Mouse (Mus musculus): ENCODE measurements around the gene Cd96.
A peak's percentile ranks its signal among the peaks of the same experiment; 100 is the strongest.
"Not testable (repeated sequence)": the region's sequence is repeated elsewhere in the genome, so short reads cannot be mapped to it uniquely, and the experiment has no call there.

Cd96 gene

DNA sequence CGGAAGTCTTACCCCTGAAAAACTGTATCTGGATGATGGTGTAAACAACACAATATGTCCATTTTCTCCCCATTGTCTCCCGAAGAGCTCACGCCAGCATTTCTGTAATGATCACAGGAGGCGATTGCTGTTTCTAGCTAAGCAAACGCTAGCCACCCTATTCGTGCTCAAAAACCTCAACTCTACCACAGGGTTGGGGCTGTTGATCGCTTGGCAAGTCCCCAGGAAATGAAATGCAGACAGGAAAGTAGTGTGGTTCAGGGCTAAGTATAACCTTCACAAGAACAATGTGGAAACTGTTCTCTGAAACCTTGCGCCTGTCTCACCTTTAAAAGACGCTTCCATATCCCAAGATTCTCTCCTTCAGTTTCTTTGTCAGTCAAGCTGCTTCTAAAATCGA lies at the start of gene Cd96:
Cd96 (minus strand) TSS at position 232 of the 400 bp plus-strand sequence.
- DNase-seq, result no peak

DNA sequence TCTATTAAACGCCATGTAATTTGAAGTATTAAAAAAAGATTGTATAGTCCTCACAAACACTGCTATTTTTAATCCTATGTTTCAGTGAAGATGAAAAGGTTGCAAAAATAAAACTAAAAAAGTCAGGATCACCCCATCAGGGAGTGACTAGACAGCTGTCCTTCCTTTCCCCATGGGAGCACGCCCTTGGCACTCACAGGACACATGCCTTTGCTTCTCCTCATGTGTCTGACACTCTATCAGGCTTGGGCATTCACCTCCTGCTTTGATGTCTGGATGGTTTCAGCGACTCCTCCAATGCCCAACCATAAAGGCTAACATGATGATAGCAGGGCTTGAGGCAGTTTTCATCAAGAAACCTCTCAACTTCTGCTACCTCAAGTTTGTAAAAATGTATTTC lies 46.9 kb upstream of the Cd96 start:
- DNase-seq, result no peak

DNA sequence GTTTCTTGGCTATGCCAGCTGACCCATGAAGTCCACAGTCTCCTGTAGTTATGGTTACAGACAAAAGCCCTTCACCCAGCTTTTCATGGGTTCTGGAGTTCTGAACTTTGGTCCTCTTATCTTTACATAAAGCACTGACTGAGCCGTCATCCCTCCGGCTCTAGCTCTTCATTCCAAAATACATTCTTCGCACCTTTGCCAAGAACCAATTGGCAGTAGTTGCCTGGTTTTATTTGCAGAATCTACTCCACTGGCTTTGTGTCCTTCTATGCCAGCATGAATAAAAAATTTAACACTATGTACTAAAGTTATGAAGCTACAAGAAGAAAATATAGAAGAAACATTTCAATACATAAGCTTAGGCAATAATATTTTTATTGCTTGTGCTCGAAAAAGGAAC lies 45.3 kb upstream of the Cd96 start:
- no peak for DNase-seq

DNA sequence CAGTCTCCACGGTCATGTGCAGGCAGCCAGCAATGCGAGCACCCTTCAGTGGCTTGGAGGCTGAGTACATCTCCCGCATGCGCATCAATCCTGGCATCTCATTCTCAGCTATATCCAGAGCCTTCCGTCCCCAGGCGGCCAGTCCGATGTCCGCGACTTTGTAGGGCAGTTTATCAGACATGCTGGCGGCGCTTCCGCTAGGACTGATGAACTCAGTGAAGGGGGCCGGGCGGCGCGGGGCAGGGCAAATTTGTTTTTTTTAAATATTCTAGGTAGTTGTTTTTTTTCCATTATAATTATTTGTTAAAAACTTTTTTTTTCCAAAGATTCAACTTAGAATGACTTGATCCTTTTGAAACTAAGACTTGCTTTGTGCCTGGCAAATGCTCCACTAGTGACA lies 34.8 kb upstream of the Cd96 start, which contains the start of gene Gm4737:
Gm4737 (minus strand) TSS at position 246 of the 400 bp plus-strand sequence.
- not testable (repeated sequence) for DNase-seq

DNA sequence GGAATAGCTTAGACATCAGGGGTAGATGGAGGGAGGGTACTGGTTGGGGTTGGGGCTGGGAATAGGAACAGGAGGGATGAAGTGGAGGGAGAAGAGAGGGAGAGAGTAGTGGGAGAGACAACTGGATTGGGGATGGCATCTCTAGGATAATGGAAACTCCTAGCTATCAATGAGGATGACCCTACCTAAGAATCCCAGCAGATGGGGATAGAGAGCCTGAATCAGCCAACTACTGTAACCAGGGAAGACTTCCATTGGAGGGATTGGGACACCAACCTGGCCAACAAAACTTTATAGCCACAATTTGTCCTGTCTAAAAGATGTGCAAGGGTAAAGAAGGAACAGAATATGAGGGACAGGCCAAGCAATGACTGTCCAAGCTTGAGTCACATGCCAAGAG lies 31.1 kb upstream of the Cd96 start:
- DNase-seq, result no peak

DNA sequence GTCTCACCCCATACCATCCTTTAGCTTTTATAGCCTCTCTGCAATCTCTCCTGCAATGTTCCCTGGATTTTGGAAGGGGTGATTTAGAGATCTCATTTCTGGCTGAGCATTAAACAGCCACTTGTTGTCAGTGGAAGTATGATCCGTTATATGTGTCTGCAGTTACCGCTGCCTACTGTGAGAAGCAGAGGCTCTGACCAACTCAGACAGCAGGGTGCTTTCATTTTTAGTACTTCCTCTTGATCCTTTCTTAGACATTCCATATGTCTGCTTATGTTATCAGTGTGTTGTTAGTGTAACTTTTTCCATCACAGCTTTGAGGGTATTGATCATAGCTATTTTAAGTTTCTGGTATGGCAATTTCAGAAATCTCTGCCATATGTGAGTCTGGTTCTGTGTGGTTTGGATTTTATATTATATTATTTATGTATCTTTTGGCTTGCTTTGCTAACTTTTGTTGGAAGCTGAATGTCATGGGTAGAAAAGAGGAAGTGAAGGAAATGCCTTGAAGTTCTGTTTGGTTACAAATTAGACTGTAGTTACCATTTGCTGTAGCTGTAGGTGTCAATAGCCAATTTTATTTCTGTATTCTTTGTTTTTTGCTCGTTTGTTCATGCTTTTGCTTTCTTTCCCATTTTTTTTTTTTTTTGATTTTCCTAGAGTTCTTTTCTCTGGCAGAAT lies 28.8 kb upstream of the Cd96 start:
- DNase-seq, result no peak

DNA sequence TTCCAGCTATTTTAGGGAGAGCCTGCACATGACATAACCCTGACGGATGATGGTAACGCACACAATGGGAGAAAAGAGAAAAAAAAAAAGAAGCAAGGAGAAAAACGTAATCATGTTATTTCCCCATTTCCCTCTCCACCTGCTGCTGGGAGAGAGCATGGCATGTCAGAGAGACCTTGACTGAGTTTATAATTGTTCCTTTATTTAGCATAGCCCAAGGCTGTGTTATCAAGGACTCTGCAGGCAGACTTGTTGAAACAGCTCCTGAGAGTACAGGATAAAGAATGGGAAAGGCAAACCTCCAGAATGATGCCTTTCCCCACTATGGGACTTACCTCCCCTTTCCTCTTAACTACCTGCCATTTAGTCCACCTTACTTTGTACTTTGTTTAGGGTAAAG lies 26.9 kb upstream of the Cd96 start:
- no peak for DNase-seq

DNA sequence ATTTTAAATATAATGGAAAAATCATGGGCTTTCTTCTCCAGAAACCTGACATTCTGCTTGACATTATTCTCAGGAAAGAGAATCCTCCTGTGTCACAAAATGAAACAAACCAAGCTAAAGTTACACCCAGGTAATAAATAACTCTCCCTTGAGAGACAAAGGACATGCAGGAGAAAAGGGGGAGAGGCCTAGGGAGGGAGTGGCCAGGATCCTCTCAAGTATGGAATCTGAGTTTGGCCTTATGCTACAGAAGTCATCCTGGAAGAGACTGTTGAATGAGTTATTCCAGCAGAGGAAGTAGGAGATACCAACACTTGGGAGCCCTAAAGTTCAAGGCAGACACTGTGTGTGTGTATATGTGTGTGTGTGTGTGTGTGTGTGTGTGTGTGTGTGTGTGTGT lies 2.2 kb upstream of the Cd96 start:
- no peak for DNase-seq

DNA sequence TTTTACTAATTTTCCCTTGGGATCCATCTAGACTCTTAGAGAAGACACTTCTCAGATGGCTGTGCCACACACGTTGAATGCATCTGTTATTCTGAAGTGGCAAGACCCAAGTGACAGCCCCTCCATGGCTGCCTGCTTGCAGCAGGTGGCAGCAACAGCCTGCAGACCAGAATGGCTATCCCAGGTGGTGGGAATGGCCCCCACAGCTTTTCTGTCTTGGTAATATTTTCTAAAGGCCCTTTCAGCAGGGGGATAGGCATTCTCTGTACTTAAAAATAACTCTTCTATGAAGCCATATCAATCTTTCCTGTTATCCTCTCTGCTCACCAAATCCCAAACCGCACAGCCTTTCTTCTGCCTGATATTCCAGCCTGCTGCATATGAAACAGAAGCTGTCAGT lies 1.4 kb upstream of the Cd96 start:
- no peak for DNase-seq

DNA sequence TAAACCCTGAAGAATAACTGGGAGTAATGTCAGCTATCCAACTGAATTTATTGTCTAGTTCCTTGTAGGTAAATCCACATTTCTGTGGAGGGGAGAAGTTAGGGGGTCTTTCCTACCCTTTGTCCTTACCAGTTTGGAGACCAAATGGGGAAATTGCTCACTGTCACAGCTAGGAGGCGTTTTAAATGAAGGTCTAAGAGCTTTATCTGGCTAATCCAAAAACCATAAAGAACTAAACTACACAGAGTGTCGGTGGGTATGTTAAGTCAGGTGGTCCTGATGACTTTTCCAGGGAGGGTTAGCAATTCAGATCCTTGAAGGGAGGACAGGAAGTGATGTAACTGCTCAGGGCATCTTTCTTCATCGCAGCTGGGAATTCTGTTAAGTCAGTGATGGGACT lies 556 bp upstream of the Cd96 start:
- DNase-seq, result no peak

DNA sequence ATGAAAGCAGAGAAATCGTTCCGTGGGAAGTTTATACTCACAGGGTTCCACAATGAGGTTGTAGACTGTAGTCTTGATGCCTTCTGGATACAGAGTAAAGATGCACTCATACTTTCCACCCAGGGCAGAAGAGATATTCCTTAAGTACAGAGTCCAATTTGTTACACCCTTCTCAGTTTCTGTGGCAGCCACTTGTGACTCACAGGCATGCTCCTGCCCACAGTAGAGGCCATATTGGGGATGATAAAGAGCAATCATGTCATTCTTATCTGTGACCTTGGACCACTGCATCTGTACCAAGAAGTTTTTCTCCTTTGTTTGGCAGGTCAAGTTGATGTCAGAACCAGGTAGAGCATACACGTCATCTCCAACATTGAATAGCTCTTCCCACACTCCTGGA lies 2.4 kb downstream of the Cd96 start:
- DNase-seq, result no peak

DNA sequence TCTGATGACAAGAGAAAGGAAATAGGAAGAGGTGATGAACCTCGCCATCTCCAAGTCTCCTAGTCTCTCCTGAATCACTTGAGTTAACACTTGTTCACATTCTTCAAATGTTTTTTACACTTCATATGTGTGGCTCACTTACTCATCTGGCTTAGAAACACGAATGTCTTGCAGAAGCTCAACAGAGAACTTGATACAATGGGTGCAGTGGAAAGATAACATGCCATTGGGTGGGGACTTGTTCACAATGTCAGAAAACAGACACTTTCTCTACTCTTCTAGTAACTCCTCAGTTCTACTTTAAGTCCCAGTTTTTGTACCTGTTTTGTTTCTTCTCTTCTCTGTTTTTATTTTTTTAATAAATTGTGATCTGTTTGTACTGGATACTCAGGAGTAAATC lies 5.3 kb downstream of the Cd96 start:
- no peak for DNase-seq

DNA sequence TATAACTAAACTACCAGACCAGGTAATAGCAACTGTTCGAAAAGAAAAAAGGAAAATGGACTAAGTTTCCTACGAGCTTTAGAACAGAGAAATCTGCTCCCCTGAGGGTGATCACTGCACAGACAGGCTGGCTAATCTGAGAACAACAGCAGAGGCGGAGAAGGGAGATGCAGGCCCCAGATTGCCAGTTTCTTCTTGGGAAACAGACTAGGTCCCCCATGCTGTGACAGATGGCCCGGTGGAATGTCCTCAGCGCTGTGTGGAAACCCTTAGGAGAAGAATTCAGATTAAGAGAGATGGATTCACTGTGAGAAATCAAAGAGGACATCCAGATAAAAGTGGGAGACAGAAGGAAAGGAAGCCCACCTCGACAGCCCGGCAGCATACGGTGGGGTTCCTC lies 10.5 kb downstream of the Cd96 start:
- no peak for DNase-seq

DNA sequence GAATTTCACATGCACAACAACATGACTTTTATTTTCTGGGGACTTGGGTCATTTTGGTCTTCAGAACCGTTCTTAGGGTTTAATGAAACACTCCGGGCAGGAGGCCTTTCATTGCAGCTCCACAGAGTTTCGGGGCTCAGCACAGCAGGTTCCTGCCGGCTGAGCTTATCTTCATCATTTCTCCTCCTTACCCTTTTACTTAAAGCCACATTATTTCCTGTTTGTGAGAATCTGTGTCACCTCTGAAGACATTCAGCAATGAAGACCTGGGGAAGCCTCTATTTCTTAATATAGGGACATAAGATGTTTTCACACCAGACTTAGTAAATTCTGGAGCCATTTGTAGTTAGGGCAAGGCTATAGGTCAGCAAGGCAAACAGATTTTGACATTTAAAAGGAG lies 12.6 kb downstream of the Cd96 start:
- DNase-seq, result no peak

DNA sequence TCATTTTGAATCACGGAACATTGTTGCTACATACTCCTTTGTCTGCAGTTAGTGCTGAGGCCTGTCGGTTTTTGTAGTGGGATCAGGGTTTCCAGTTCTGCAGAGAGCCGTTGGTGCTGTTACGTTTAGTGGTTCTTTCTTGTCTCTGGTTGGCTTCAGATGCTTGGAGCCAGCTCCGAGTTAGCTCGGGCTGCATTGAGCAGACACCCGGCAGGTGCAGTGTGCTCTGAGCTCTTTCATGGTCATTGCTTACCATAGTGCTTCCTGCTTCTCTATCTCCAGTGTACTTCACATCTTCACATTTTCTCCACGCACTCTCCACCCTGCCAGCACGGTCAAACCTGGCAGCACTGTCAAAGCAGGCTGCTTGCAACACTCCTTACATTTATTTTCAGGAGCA lies 15.6 kb downstream of the Cd96 start:
- no peak for DNase-seq

DNA sequence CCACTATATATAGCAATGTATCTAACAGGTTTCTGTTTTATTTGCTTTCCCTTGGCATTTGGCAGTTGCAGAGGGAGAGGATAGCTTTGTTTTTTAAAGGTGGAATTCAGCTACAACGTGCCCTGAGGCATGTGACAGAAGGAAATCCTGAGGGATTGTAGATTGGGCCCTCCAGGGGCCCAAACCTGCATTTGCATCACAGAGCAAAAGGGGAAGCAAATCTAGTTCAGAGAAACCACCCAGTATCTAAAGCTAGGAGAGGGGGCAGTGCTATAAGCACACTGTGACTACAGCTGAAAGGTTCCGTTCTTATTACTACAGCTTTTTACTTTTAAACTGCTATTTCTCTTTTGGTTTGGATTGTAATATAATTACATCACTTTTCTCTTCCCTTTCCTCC lies 18.3 kb downstream of the Cd96 start:
- no peak for DNase-seq

DNA sequence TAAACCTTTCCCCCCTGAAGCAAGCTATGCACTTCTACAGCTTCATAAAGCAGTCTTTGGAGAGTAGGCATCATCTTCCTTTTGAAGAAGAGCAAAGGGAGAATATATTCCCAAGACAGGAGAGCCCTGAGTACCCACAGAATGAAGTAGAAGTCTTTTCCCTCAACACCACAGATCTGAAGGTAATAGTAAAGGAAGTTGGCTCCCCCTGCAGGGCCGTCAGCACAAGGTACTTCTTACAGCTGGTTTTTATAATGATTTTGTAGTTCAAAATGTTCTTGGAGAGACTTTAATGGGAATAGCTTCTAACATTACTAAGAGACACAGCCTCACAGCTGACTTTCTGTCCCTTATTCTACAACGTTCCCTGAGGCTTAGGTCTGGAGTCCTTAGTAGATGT lies 19.8 kb downstream of the Cd96 start:
- no peak for DNase-seq

DNA sequence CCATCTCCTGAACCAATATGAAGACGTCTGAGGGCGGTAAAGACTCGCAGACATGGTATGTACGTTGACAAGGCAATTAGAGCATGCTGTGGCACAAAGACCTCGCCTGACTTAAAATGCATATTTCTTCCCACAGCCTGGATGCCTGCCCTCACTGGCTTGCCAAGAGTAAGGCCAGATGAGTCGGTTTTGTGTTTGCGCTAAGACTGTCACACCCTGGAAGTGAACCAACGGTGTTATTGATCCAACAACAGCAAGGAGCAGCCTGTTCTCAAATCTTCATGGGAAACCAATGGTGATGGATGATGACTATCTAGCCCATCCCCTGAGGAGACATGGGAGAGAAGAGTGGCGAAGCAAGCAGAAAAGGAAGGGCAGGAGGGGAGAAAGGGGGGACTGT lies 22.6 kb downstream of the Cd96 start:
- DNase-seq, result no peak

DNA sequence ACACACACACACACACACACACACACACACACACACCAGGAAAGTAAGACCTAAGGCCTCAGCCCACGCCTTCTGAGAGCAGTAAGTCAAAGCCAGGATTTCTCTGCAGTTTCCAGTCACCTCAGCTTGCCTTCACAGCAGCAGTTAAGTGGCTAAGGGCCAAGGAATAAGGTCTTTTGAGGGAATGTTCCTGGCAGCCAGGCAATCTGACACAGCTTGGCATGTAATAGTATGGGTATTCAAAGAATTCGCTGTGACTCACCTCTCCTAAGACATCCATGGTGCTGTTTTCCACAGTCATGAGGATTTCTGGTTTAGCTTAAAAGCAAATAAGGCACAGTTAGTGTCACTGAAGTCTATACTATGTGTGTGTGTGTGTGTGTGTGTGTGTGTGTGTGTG lies 25.6 kb downstream of the Cd96 start:
- peak; percentile 18 for DNase-seq

DNA sequence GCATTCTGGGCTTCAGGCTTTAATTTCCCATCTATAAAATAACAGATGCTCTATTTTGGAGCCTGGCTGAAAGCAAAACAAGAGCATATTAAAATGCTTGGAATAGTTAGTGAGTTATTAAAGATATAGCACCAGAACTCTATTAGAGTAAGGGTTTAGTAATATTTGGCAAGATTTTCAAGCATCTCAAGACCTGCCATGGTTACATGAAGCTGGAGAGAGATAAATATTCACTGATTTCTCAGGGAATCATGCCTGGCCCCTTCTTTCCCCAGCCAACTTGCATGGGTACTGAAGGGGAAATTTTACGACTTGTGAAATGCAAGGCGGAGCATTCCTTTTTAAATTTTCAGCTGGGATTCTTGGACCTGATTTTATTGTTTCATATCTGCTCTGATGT lies 27.1 kb downstream of the Cd96 start:
- DNase-seq, result no peak

DNA sequence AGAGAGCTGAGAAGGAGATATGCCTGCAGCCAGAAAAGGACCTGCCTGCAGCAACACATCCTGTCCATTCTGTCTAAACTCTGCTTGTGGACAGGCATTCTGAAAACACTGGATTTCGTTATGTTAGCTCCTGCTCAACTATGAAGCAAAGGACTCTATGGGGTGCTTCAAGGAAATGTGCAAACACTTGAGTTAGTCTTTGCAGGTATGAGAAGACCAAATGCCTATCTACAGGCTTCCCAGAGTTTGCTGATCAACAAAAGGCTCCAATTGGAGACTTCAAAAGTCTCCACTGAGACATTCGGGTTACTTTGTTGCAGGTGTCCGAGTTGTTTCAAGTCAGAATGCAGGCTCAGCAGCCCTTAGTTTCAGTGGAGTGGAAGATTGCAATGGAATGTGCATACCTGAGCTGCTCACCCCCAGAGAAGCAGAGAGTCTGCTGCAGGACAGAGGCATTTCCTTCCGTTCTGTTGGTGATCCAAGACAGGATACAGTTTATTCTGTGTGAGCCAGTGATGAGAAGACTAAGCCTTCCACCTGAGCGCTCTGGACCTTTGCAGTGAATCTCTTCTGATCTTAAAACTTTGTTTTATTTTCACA lies 33.1 kb downstream of the Cd96 start:
- no peak for DNase-seq

DNA sequence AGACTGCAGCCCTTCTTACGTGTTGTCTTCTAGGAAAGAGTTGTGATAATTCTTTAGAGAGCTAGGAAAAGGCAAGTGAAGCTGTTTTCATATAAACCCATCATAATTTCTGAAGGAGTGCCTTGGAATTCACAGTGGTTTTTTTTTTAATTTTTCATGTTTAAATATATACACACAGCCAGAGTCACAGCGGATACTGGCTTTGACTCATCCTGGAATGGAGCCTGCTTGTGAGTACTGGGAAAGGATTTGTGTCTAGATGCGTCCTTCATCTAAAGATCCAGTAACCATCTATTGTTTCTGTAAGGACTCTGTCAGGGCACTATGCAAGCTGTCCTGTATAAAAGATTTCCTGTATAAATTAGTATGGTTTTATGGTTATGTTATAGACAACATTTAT lies 52.1 kb downstream of the Cd96 start:
- DNase-seq, result no peak

DNA sequence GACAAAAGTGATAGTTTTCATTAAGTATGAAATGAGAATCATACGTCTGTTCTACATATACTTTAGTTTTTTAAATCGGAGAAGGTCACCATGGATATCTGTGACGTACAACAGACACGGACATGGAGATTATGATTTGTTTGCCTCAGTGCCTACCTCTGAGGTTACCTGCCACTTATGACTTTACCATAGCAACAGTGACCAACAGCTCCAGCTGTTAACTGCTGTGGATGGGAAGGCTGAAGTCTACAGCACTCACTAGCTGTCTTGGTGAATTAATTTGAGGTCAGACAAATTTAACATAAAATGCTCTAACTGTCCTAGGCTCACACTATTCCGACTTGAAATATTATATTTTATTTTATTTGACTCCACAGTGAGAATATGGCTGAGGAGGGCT lies 56.8 kb downstream of the Cd96 start:
- no peak for DNase-seq

DNA sequence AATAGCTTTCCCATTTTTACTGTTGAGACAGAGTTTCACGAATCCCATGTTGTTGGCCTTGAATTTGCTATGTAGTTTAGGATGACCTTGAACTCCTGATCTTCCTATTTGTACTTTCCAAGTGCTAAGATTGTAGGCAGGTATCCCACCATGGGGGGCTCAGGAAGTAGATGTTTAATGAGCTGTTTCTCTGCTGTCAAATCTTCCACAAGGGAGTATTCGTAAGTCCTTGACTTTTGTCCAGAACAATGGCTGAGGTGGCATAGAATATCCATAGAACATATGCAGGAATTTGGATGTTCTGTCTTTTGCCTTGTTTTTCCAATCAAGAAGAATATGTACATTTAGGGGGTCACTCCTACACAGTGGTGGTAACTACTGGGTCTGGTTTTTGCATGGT lies 73.1 kb downstream of the Cd96 start:
- no peak for DNase-seq

DNA sequence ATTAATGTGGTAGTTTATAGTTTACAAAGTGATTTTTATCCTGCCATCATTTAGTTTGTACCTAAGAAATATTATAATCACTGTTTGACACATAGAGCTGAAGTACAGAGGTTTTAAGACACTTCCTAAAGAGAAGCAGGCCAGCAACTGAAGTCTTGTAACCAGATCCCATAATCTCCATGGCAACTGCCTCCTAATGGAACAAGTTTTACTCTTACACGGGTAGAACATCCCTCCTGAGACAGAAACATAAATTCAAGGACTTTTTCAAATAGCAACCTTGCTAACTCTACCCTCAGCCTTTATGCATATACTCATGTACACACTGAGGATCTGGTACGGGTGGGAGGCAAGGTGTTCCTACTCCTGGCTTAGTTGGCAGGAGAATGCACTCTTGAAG lies 83.8 kb downstream of the Cd96 start:
- DNase-seq, result no peak

Data from cerebellum, adult 9-10 months (tissue).